In the genomic region with DNA sequence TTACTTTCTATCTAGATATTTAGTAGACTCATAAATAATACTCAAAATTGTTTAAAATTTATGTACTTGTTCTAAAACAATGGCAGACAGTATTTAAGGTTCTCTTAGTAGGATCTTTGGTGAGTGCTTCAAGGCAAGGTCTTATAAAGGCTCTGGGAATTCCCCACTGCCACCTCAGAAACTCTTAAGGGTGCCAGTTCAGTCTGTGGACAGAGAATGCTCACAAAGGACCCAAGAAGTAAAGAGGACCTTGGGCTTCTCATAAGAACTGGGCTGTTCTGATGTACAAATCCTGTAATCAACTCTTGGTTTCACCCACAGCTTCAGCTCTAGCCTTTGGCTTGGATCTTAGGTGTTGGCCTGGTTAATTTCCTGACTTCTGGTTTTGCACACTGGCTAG, we compare ENCODE assay signal across 26 mouse cellular contexts.
"Had no signal": no experiment of that assay in that cellular context is flagged by ENCODE, and none has a peak within 500 bp of the region (broad histone marks: within the 10 kb centered on the region; RNA-seq: fewer than 3 reads in every experiment).

No protein-coding gene starts in this region.

- H3K4me3 ChIP-seq: heart, embryonic 13.5 days; heart, embryonic 15.5 days; hindbrain, embryonic 13.5 days; hindbrain, embryonic 15.5 days; kidney, embryonic 15.5 days; limb, embryonic 13.5 days; limb, embryonic 15.5 days; liver, embryonic 12.5 days had no signal

- H3K4me1 ChIP-seq: heart, embryonic 13.5 days; heart, embryonic 15.5 days; hindbrain, embryonic 13.5 days; hindbrain, embryonic 15.5 days; kidney, embryonic 15.5 days; limb, embryonic 13.5 days; limb, embryonic 15.5 days; liver, embryonic 12.5 days had no signal

- H3K9me3 ChIP-seq: heart, embryonic 13.5 days; heart, embryonic 15.5 days; hindbrain, embryonic 13.5 days; hindbrain, embryonic 15.5 days; kidney, embryonic 15.5 days; limb, embryonic 13.5 days; limb, embryonic 15.5 days; liver, embryonic 12.5 days had no signal

- ATAC-seq: hindbrain, postnatal 0 days; intestine, embryonic 16.5 days; liver, embryonic 12.5 days had no signal

- H3K9ac ChIP-seq: heart, embryonic 13.5 days; heart, embryonic 15.5 days; hindbrain, embryonic 13.5 days; hindbrain, embryonic 15.5 days; kidney, embryonic 15.5 days; limb, embryonic 13.5 days; limb, embryonic 15.5 days; liver, embryonic 12.5 days; liver, embryonic 14.5 days had no signal

- H3K36me3 ChIP-seq: heart, embryonic 13.5 days; heart, embryonic 15.5 days; hindbrain, embryonic 13.5 days; hindbrain, embryonic 15.5 days; kidney, embryonic 15.5 days; limb, embryonic 13.5 days; limb, embryonic 15.5 days; liver, embryonic 12.5 days had no signal

- DNase-seq: gastrocnemius, postnatal 14 days; gastrocnemius, postnatal 36 days; heart, adult 18-20 months; heart, postnatal 14 days; heart, postnatal 36 days; kidney, adult 11 months; kidney, adult 2 months; kidney, adult 9 months; kidney, postnatal 14 days; kidney, postnatal 36 days; layer of hippocampus, adult 9-11 months; layer of hippocampus, postnatal 36 days; left cerebral cortex, postnatal 4 days had no signal

- H3K27ac ChIP-seq: heart, embryonic 13.5 days; heart, embryonic 15.5 days; hindbrain, embryonic 13.5 days; hindbrain, embryonic 15.5 days; hindbrain, postnatal 0 days; kidney, embryonic 15.5 days; kidney, postnatal 0 days; limb, embryonic 13.5 days; limb, embryonic 15.5 days; liver, embryonic 12.5 days; liver, embryonic 14.5 days had no signal

- H3K4me2 ChIP-seq: heart, embryonic 11.5 days; heart, embryonic 13.5 days; heart, embryonic 15.5 days; hindbrain, embryonic 13.5 days; hindbrain, embryonic 15.5 days; kidney, embryonic 15.5 days; limb, embryonic 13.5 days; limb, embryonic 15.5 days; liver, embryonic 12.5 days had no signal

- H3K27me3 ChIP-seq: heart, embryonic 13.5 days; heart, embryonic 15.5 days; hindbrain, embryonic 13.5 days; hindbrain, embryonic 15.5 days; kidney, embryonic 15.5 days; limb, embryonic 13.5 days; limb, embryonic 15.5 days; liver, embryonic 12.5 days had no signal
